Mouse (Mus musculus) liver, embryonic 14.5 days (tissue): ENCODE results near the gene Fmnl1. TPM values are rescaled to one million over a fixed set of nuclear protein-coding genes. Genes with fewer than 3 reads are reported as not detected.

Experiments
- ATAC-seq: fragments of 200-750 bp; cut with Nextera tagmentation; 2 replicates; pipeline ENCODE4 v1.8.0; 2017; ENCODE audit warnings: moderate number of reproducible peaks, mild to moderate bottlenecking, moderate library complexity; ENCODE audit not compliant: insufficient read depth
- DNase-seq, 3 experiments: peaks; one replicate each; pipeline ENCODE4 v3.0.0-alpha.2; 2012 to 2013; ENCODE audit warnings: low read depth in 3 of 3, low spot score in 3 of 3
- H3K27ac ChIP-seq: fragments of 300-500 bp; sonication (generic); 2 replicates; pipeline ENCODE4 v1.5.1; 2014; ENCODE audit warnings: moderate library complexity, mild to moderate bottlenecking, control low read depth, inconsistent platforms
- H3K27me3 ChIP-seq: fragments of 300-500 bp; sonication (generic); 2 replicates; pipeline ENCODE4 v1.6.1; 2014; ENCODE audit warnings: mild to moderate bottlenecking, low read length, moderate library complexity; ENCODE audit not compliant: control insufficient read depth, insufficient read depth
- H3K36me3 ChIP-seq: fragments of 300-500 bp; sonication (generic); replicated peaks from 2 replicates; pipeline ENCODE4 v1.6.1; 2014; ENCODE audit warnings: low read depth; ENCODE audit not compliant: control insufficient read depth, insufficient read depth
- H3K4me1 ChIP-seq, 2 experiments: fragments of 200-500 bp in 1 of 2; fragments of 300-500 bp in 1 of 2; sonication (generic) in 1 of 2; replicated peaks; 2 replicates each; pipeline ENCODE4 v1.6.1; 2012 to 2014; ENCODE audit warnings: antibody characterized with exemption in 1 of 2, inconsistent platforms in 1 of 2, low read length in 1 of 2; ENCODE audit not compliant: control insufficient read depth in 2 of 2, insufficient read depth in 2 of 2
- H3K4me2 ChIP-seq: fragments of 300-500 bp; sonication (generic); 2 replicates; pipeline ENCODE4 v1.6.1; 2014; ENCODE audit warnings: low read depth, mild to moderate bottlenecking, control low read depth, moderate library complexity
- H3K4me3 ChIP-seq, 2 experiments: fragments of 200-500 bp in 1 of 2; fragments of 300-500 bp in 1 of 2; sonication (generic) in 1 of 2; 2 replicates each; pipeline ENCODE4 v1.5.1; 2012 to 2014; ENCODE audit warnings: low read depth in 2 of 2, low read length in 2 of 2, mild to moderate bottlenecking in 2 of 2, control low read depth in 1 of 2, inconsistent platforms in 1 of 2, moderate library complexity in 1 of 2; ENCODE audit not compliant: insufficient read depth in 1 of 2
- H3K9ac ChIP-seq: fragments of 300-500 bp; sonication (generic); replicated peaks from 2 replicates; pipeline ENCODE4 v1.6.1; 2014; ENCODE audit warnings: mild to moderate bottlenecking, control low read depth, moderate library complexity
- H3K9me3 ChIP-seq: fragments of 300-500 bp; sonication (generic); 2 replicates; pipeline ENCODE4 v1.6.1; 2016; ENCODE audit warnings: low read length, mixed read lengths; ENCODE audit not compliant: control insufficient read depth
- CTCF ChIP-seq: IDR thresholded peaks from 2 replicates; pipeline ENCODE4 v1.5.1; 2016; ENCODE audit warnings: antibody characterized with exemption, low read depth, control low read depth
- EP300 ChIP-seq: IDR thresholded peaks from 2 replicates; pipeline ENCODE4 v1.6.1; 2016; ENCODE audit warnings: antibody characterized with exemption, low read depth
- WGBS: fragments of 180-500 bp; shearing (Covaris S2); extraction: QIAGEN DNeasy Blood & Tissue Kit; methylation state at CpG from one replicate; pipeline ENCODE4 v1.1.7; 2014; ENCODE audit not compliant: insufficient replicate concordance; 5-methylcytosine and 5-hydroxymethylcytosine counted together
- polyA plus RNA-seq, 2 experiments: library from polyadenylated mRNA; depleted of rRNA in 1 of 2; stranded (reverse) in 1 of 2; unstranded in 1 of 2; fragments of >200 nt; fragmentation: Nextera tagmentation in 1 of 2; extraction: Ambion mirVana in 1 of 2; gene quantifications; 2 replicates each; pipeline versions ENCODE4 v1.2.1 to v1.2.3; 2012 to 2014

Fmnl1 gene
- polyA plus RNA-seq, 2 experiments, result 2.3 to 3.5 TPM

DNA sequence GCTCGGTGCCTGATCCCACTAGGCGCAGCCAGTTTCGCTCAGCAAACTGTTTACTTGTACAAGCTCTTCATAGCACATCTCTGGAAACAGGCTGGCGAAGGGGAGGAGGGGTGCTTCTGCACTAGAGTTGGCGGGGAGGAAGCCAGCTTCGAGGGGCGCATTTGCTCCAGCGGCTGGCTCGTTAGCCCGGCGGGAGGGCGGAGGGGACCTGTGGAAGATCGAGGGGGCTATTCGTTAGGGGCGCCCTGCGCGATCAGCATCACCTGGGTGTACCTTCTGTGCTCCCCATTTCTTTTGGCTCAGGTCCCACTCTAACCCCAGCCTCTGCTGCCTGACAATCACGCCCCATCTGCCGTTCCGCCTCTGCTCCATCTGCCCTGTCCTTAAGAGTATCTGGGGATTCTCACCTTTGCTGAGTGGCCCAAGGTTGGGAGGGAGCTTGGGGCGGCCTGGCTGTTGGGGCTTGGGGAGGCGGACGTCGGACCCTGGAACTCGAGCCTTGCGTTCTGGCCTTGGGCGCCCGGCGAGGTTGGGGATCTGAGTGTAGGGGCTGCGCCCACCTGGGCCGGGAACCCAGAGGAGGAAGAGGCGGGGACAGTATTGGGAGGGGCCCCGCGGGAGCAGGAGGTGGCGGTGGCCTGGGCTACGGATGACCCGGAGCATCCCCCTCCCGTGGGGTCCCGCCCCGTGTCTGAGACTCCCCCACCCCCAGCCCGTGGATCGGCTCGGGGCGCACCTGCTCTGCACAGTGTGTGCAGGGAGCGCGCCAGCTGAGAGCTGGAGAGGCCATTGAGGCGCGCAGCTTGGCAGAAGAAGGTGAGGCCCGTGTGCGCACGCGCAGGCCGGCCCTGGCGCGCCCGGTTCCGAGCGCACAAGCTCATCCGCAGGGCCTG, 28.2 kb downstream of the Fmnl1 start:
- no peak overlapping the region for H3K4me2 ChIP-seq
- no peak overlapping the region for H3K27ac ChIP-seq
- H3K9ac ChIP-seq, result no peak overlapping the region
- DNase-seq, result no peak
- H3K4me3 ChIP-seq, result no peak overlapping the region
- no peaks in the 10 kb centered on the region for H3K36me3 ChIP-seq
- peaks cover 6% of the 10 kb centered on the region for H3K27me3 ChIP-seq
- ATAC-seq, result no peak
- 49% methylated on average over 59 of the region's 59 CpGs for WGBS
- no peaks in the 10 kb centered on the region for H3K9me3 ChIP-seq
- no peak for TF ChIP-seq EP300
- TF ChIP-seq CTCF, result no peak
- no peaks in the 10 kb centered on the region for H3K4me1 ChIP-seq

DNA sequence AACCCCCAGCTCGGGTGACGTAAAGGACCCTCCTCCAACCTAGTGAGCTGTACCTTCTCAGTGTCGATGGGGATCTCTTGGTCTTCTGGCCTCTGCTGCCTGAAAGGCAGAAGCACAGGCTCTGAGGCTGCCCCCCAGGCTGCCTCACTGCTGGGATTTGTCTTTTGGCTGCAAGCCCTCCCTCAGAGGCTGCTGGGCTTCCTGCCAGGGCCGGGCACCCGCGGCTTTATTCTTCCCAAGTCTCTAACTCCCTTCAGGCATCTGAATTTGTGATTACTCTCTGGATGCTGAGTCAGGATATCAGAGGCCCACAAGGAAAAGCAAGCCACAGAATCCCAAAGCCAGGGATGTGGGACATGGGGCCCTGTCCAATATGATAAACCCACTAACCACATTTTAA, 30.8 kb downstream of the Fmnl1 start:
- Histone ChIP-seq H3K9me3 (no peaks in the 10 kb centered on the region), H3K27me3 (peaks cover 6% of the 10 kb centered on the region), H3K4me3 (no peak overlapping the region), H3K4me2 (no peak overlapping the region), H3K36me3 (no peaks in the 10 kb centered on the region), H3K9ac (no peak overlapping the region), H3K4me1 (no peaks in the 10 kb centered on the region), H3K27ac (no peak overlapping the region)
- DNase-seq (no peak), ATAC-seq (no peak)
- TF ChIP-seq EP300, result no peak
- no peak for TF ChIP-seq CTCF
- 36% methylated on average over 6 of the region's 6 CpGs for WGBS

DNA sequence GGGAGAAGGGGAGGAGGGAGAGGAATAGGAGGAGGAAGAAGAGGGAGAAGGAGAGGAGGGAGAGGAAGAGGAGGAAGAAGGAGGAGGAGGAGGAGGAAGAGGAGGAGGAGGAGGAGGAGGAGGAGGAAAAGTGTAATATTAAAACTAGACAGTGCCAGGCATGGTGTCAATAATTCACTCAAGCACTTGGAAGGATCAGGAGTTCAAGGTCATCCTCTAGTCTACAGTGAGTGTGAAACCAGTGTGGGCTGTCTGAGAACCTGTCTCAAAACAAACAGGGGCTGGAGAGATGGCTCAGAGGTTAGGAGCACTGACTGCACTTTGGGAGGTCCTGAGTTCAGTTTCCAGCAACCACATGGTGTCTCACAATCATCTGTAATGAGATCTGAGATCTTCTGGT, 31.5 kb downstream of the Fmnl1 start:
- Histone ChIP-seq H3K4me2 (no peak overlapping the region), H3K4me3 (no peak overlapping the region), H3K4me1 (no peaks in the 10 kb centered on the region), H3K27ac (no peak overlapping the region), H3K27me3 (peaks cover 6% of the 10 kb centered on the region), H3K9me3 (no peaks in the 10 kb centered on the region), H3K9ac (no peak overlapping the region), H3K36me3 (no peaks in the 10 kb centered on the region)
- DNase-seq (no peak), ATAC-seq (no peak)
- TF ChIP-seq CTCF, result no peak
- TF ChIP-seq EP300, result no peak

DNA sequence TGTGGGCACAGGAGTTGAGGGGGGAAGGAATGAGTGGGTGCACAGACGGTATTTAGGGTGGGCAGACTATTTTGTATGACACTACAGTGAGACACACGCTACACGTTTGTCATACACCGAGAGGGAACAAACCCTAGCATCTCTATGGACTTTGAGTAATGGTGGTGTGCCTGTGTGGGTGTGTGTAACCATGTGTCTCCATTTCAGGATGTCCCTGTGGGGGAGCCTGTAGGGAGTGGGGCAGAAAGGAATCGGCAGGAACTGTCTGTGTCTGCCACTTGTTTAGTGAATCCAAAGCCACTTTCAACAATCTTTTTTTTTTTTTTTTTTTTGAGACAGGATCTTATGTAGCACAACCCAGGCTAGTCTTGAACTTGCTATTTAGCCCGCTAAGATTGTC, 35.3 kb downstream of the Fmnl1 start:
- no peaks in the 10 kb centered on the region for H3K4me1 ChIP-seq
- H3K4me3 ChIP-seq, result no peak overlapping the region
- H3K4me2 ChIP-seq, result no peak overlapping the region
- H3K27me3 ChIP-seq, result no peaks in the 10 kb centered on the region
- no peaks in the 10 kb centered on the region for H3K36me3 ChIP-seq
- H3K9me3 ChIP-seq, result no peaks in the 10 kb centered on the region
- ATAC-seq, result no peak
- TF ChIP-seq CTCF, result no peak
- no peak for TF ChIP-seq EP300
- DNase-seq, result no peak
- 66% methylated on average over 6 of the region's 6 CpGs for WGBS
- H3K27ac ChIP-seq, result no peak overlapping the region
- H3K9ac ChIP-seq, result no peak overlapping the region

DNA sequence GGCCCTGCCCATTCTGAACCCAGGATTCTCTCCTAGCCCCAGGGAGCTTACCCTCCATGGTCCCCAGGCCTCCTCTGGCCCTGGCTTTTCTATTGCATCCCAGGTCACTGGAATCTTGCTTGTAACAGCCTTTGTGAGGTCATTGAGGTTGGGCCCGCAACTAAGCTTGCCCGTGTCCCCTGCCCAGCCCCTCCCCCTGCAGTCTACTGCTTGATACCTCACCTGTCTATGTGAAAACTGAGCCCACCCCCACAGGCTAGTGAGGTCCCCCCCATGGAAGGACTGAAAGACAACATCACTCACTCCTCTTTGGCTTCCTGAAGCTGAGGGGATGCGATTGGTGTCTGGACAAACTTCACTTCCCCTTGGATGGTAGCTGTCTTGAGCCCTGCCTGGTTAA, 37.6 kb downstream of the Fmnl1 start, which contains the start of gene 1700023F06Rik:
TSS of gene 1700023F06Rik (minus strand) at position 101 of the 400 bp plus-strand sequence.
- DNase-seq, result no peak
- no peak within 1 kb of the TSS for H3K4me2 ChIP-seq
- no peak for TF ChIP-seq EP300
- TF ChIP-seq CTCF, result no peak
- H3K4me3 ChIP-seq, result no peak within 1 kb of the TSS
- no peaks in the 10 kb centered on the region for H3K36me3 ChIP-seq
- H3K4me1 ChIP-seq, result no peaks in the 10 kb centered on the region
- no peak for ATAC-seq
- WGBS, result 65% methylated on average over 3 of the region's 3 CpGs
- H3K27ac ChIP-seq, result no peak within 1 kb of the TSS
- no peak within 1 kb of the TSS for H3K9ac ChIP-seq
- H3K27me3 ChIP-seq, result no peaks in the 10 kb centered on the region
- H3K9me3 ChIP-seq, result no peaks in the 10 kb centered on the region
